Mouse (Mus musculus): Measurements from ENCODE around the gene Rbfox1. TPM values are rescaled to one million over a fixed set of nuclear protein-coding genes. Genes with fewer than 3 reads are reported as not detected.

Rbfox1 gene
- polyA plus RNA-seq, 1 experiment from 2014 or later: 4.3 TPM

- Histone ChIP-seq H3K9ac (no peak overlapping the region), H3K27ac (replicated peaks) (no peak overlapping the region), H3K4me2 (replicated peaks) (no peak overlapping the region), H3K4me3 (replicated peaks) (no peak overlapping the region), H3K36me3 (no peaks in the 10 kb centered on the region), H3K9me3 (replicated peaks) (no peaks in the 10 kb centered on the region), H3K4me1 (no peaks in the 10 kb centered on the region), H3K27me3 (no peaks in the 10 kb centered on the region)
- ATAC-seq (ENCODE audit: insufficient number of reproducible peaks, low FRiP score, low TSS enrichment, low read depth): no peak
- 8% methylated on average over 9 of the region's 9 CpGs for WGBS
Observed at GRCm38 (mm10) chr16:6791655-6792054, 906.5 kb downstream of the Rbfox1 start.

- WGBS: 86% methylated on average over 2 of the region's 2 CpGs
Observed at GRCm38 (mm10) chr16:6806246-6806645, 921.1 kb downstream of the Rbfox1 start.

DNA sequence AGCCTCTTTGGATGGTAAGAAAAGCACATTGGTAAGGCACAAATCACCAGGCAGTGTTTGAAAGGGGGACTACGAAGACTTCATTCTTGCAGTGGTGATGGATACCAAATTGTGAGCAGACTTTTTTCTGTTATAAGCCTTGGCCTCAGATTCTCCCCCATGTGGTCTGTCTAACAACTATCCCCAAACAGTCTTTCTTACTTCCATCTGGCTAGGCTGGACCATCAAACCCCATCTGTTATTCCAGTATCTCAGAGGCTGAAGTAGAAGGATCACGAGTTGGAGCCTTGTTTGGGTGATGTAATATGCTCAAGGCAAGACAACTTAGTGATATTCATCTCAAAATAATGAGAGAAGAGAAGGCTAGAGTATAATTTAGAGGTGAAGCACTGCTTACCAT lies 922.7 kb downstream of the Rbfox1 start:
- no peak for ATAC-seq (ENCODE audit: insufficient number of reproducible peaks, low FRiP score, low TSS enrichment, low read depth)

More at GRCm38 (mm10) chr16:6806246-6806645, 921.1 kb downstream of the Rbfox1 start:
- Histone ChIP-seq H3K36me3 (no peaks in the 10 kb centered on the region), H3K27ac (replicated peaks) (no peak overlapping the region), H3K27me3 (no peaks in the 10 kb centered on the region), H3K9me3 (replicated peaks) (no peaks in the 10 kb centered on the region), H3K4me1 (no peaks in the 10 kb centered on the region), H3K9ac (no peak overlapping the region), H3K4me3 (replicated peaks) (no peak overlapping the region), H3K4me2 (replicated peaks) (no peak overlapping the region)
- ATAC-seq (ENCODE audit: insufficient number of reproducible peaks, low FRiP score, low TSS enrichment, low read depth): no peak

GRCm38 (mm10) chr16:6813871-6814270 lies 928.7 kb downstream of the Rbfox1 start:
- Histone ChIP-seq H3K4me3 (replicated peaks) (no peak overlapping the region), H3K4me2 (replicated peaks) (no peak overlapping the region), H3K9me3 (replicated peaks) (no peaks in the 10 kb centered on the region), H3K9ac (no peak overlapping the region), H3K27me3 (no peaks in the 10 kb centered on the region), H3K4me1 (no peaks in the 10 kb centered on the region), H3K27ac (replicated peaks) (no peak overlapping the region), H3K36me3 (no peaks in the 10 kb centered on the region)
- ATAC-seq (ENCODE audit: insufficient number of reproducible peaks, low FRiP score, low TSS enrichment, low read depth): no peak
- 63% methylated on average over 3 of the region's 3 CpGs for WGBS

More for the DNA sequence above, 922.7 kb downstream of the Rbfox1 start:
- WGBS: 66% methylated on average over 2 of the region's 2 CpGs
- no peak overlapping the region for H3K9ac ChIP-seq
- H3K27me3 ChIP-seq: no peaks in the 10 kb centered on the region
- no peak overlapping the region for H3K4me2 ChIP-seq (replicated peaks)
- no peaks in the 10 kb centered on the region for H3K9me3 ChIP-seq (replicated peaks)
- no peaks in the 10 kb centered on the region for H3K36me3 ChIP-seq
- H3K4me1 ChIP-seq: no peaks in the 10 kb centered on the region
- H3K4me3 ChIP-seq (replicated peaks): no peak overlapping the region
- no peak overlapping the region for H3K27ac ChIP-seq (replicated peaks)

- Histone ChIP-seq H3K9me3 (replicated peaks) (no peaks in the 10 kb centered on the region), H3K4me2 (replicated peaks) (no peak overlapping the region), H3K4me3 (replicated peaks) (no peak overlapping the region), H3K36me3 (no peaks in the 10 kb centered on the region), H3K27me3 (no peaks in the 10 kb centered on the region), H3K4me1 (no peaks in the 10 kb centered on the region), H3K9ac (no peak overlapping the region), H3K27ac (replicated peaks) (no peak overlapping the region)
- 67% methylated on average over 1 of the region's 1 CpGs for WGBS
- no peak for ATAC-seq (ENCODE audit: insufficient number of reproducible peaks, low FRiP score, low TSS enrichment, low read depth)
Observed at GRCm38 (mm10) chr16:6821741-6822140, 936.6 kb downstream of the Rbfox1 start.

DNA sequence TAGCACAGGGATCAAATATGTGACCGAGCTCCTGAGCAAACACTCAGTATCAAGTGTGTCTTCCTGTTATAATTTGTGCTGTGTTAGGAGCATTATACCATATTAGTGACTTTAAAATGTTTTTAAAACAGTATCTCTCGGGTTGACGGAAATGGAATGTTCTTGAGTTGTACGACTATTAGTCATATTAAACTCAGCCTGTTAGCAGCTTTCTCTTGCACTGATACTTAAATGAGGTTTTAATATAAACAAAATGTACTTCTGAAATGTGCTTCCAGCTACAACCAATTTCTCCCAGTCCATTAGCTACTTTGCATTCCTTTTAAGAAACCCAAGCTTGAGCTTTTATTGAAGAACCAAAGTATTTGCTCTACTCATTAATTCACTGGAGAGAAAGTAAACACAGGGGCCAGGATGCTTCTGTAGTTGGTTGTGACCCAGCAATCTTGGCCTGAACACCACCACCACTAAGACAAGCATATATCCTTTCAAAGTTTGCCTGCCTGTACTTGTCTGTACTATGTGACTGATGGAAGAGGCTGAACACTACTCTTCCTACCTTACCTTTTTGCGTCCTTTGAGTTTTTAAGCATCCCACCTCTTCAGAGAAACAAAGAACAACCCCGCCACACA lies 944.9 kb downstream of the Rbfox1 start:
- Histone ChIP-seq H3K4me2 (replicated peaks) (no peak overlapping the region), H3K4me1 (no peaks in the 10 kb centered on the region), H3K4me3 (replicated peaks) (no peak overlapping the region), H3K36me3 (no peaks in the 10 kb centered on the region), H3K27me3 (no peaks in the 10 kb centered on the region), H3K9me3 (replicated peaks) (no peaks in the 10 kb centered on the region), H3K9ac (no peak overlapping the region), H3K27ac (replicated peaks) (no peak overlapping the region)
- WGBS: 74% methylated on average over 6 of the region's 6 CpGs
- no peak for ATAC-seq (ENCODE audit: insufficient number of reproducible peaks, low FRiP score, low TSS enrichment, low read depth)

DNA sequence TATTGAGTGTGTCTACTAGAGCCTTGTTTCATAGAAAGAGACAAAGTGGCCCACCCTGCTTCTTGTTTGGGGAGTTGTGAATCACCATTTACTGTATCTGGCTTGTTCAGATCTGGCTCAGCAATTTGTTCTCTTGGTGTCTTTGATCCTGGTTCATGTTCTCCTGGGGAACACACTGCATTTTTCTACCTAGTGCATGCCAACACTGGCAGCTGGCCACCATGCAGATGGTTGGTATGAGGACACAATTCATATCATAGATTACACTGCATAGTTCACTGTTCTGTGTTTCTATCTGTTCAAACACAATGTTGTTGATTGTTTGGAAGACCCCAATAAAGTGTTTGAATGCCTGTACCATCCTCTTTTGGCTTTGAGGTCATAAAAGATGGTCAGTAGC lies 948.3 kb downstream of the Rbfox1 start:
- no peak for ATAC-seq (ENCODE audit: insufficient number of reproducible peaks, low FRiP score, low TSS enrichment, low read depth)
- H3K4me3 ChIP-seq (replicated peaks): no peak overlapping the region
- H3K27ac ChIP-seq (replicated peaks): no peak overlapping the region
- H3K36me3 ChIP-seq: no peaks in the 10 kb centered on the region
- H3K9me3 ChIP-seq (replicated peaks): no peaks in the 10 kb centered on the region
- no peak overlapping the region for H3K9ac ChIP-seq
- no peaks in the 10 kb centered on the region for H3K27me3 ChIP-seq
- H3K4me1 ChIP-seq: no peaks in the 10 kb centered on the region
- no peak overlapping the region for H3K4me2 ChIP-seq (replicated peaks)

DNA sequence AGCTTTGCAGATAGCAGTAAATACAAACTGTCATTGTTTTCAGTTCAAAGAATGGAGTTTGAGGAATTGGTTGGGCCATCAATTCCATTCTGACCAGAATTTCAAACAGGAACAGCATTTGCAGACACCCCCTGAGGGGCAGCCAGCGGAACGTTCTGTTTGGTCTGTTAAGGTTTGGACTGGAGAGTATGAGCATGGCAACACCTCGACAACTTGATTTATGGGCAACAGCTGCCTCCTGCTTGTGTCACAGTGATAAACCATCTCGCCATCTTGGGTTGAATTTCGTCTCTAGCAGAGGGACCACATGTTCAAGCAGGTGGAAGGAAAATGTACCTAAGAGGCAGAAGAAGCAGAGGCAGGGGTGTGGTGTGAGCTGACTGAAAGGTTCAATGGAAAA lies 949.9 kb downstream of the Rbfox1 start:
- Histone ChIP-seq H3K9me3 (replicated peaks) (no peaks in the 10 kb centered on the region), H3K36me3 (no peaks in the 10 kb centered on the region), H3K4me2 (replicated peaks) (no peak overlapping the region), H3K4me1 (no peaks in the 10 kb centered on the region), H3K9ac (no peak overlapping the region), H3K27ac (replicated peaks) (no peak overlapping the region), H3K4me3 (replicated peaks) (no peak overlapping the region), H3K27me3 (no peaks in the 10 kb centered on the region)
- 56% methylated on average over 5 of the region's 5 CpGs for WGBS
- no peak for ATAC-seq (ENCODE audit: insufficient number of reproducible peaks, low FRiP score, low TSS enrichment, low read depth)

GRCm38 (mm10) chr16:6839299-6839995 lies 954.3 kb downstream of the Rbfox1 start:
- no peak overlapping the region for H3K4me3 ChIP-seq (replicated peaks)
- 40% methylated on average over 15 of the region's 15 CpGs for WGBS
- H3K27me3 ChIP-seq: no peaks in the 10 kb centered on the region
- no peak overlapping the region for H3K9ac ChIP-seq
- H3K36me3 ChIP-seq: no peaks in the 10 kb centered on the region
- H3K27ac ChIP-seq (replicated peaks): no peak overlapping the region
- no peak for ATAC-seq (ENCODE audit: insufficient number of reproducible peaks, low FRiP score, low TSS enrichment, low read depth)
- H3K9me3 ChIP-seq (replicated peaks): no peaks in the 10 kb centered on the region
- no peak overlapping the region for H3K4me2 ChIP-seq (replicated peaks)
- no peaks in the 10 kb centered on the region for H3K4me1 ChIP-seq

DNA sequence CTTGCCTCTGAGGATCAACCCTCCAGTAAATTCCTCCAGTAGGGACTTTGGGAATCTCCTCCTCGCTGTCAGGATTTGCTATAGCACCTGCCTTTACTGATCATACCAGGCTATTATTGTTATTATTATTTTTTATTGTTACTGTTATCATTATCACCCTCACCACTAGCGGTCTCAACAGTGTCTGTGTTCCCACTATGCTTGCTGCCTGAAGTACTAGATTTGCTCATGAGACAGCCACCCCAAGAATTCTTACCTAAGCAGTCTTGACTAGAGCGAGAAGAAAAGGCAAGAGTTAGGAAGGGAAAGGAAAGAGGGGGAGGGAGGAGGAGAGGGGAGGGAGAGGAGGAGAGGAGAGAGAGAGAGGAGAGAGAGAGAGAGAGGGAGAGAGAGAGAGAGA lies 954.9 kb downstream of the Rbfox1 start:
- no peak for ATAC-seq (ENCODE audit: insufficient number of reproducible peaks, low FRiP score, low TSS enrichment, low read depth)
- no peaks in the 10 kb centered on the region for H3K9me3 ChIP-seq (replicated peaks)

GRCm38 (mm10) chr16:6840461-6840860 lies 955.3 kb downstream of the Rbfox1 start:
- H3K9ac ChIP-seq: no peak overlapping the region
- 58% methylated on average over 7 of the region's 7 CpGs for WGBS

More for the DNA sequence above, 954.9 kb downstream of the Rbfox1 start:
- whole genome bisulfite sequencing: 71% methylated on average over 3 of the region's 3 CpGs
- Histone ChIP-seq H3K4me1 (no peaks in the 10 kb centered on the region), H3K27ac (replicated peaks) (no peak overlapping the region), H3K36me3 (no peaks in the 10 kb centered on the region), H3K9ac (no peak overlapping the region), H3K27me3 (no peaks in the 10 kb centered on the region), H3K4me3 (replicated peaks) (no peak overlapping the region), H3K4me2 (replicated peaks) (no peak overlapping the region)

More at GRCm38 (mm10) chr16:6840461-6840860, 955.3 kb downstream of the Rbfox1 start:
- Histone ChIP-seq H3K27ac (replicated peaks) (no peak overlapping the region), H3K27me3 (no peaks in the 10 kb centered on the region), H3K4me3 (replicated peaks) (no peak overlapping the region), H3K9me3 (replicated peaks) (no peaks in the 10 kb centered on the region), H3K4me2 (replicated peaks) (no peak overlapping the region), H3K4me1 (no peaks in the 10 kb centered on the region), H3K36me3 (no peaks in the 10 kb centered on the region)
- no peak for ATAC-seq (ENCODE audit: insufficient number of reproducible peaks, low FRiP score, low TSS enrichment, low read depth)
